Mouse (Mus musculus) lung, embryonic 15.5 days (tissue): ENCODE results near the gene Kcnmb3. TPM values are rescaled to one million over a fixed set of nuclear protein-coding genes. Genes with fewer than 3 reads are reported as not detected.
A peak's percentile ranks its signal among the peaks of the same experiment; 100 is the strongest.

Experiments used
- ATAC-seq: fragments of 200-750 bp; cut with Nextera tagmentation; 2 replicates; pipeline ENCODE4 v1.8.0; 2017; ENCODE audit warnings: moderate number of reproducible peaks, borderline replicate concordance; ENCODE audit not compliant: low FRiP score, low TSS enrichment; ENCODE audit errors: extremely low read depth
- H3K27ac ChIP-seq: fragments of 300-500 bp; sonication (generic); 2 replicates; pipeline ENCODE4 v1.5.1; 2015; ENCODE audit warnings: moderate library complexity, mild to moderate bottlenecking, inconsistent platforms
- H3K27me3 ChIP-seq: fragments of 300-500 bp; sonication (generic); 2 replicates; pipeline ENCODE4 v1.6.1; 2015; ENCODE audit warnings: inconsistent platforms
- H3K36me3 ChIP-seq: fragments of 300-500 bp; sonication (generic); 2 replicates; pipeline ENCODE4 v1.6.1; 2015; ENCODE audit warnings: inconsistent platforms
- H3K4me1 ChIP-seq: fragments of 300-500 bp; sonication (generic); 2 replicates; pipeline ENCODE4 v1.6.1; 2015; ENCODE audit warnings: inconsistent platforms
- H3K4me2 ChIP-seq: fragments of 300-500 bp; sonication (generic); 2 replicates; pipeline ENCODE4 v1.6.1; 2015; ENCODE audit warnings: inconsistent platforms, mild to moderate bottlenecking, moderate library complexity
- H3K4me3 ChIP-seq: fragments of 300-500 bp; sonication (generic); 2 replicates; pipeline ENCODE4 v1.5.1; 2015; ENCODE audit warnings: mild to moderate bottlenecking, inconsistent platforms
- H3K9ac ChIP-seq: fragments of 300-500 bp; sonication (generic); 2 replicates; pipeline ENCODE4 v1.6.1; 2015; ENCODE audit warnings: inconsistent platforms
- H3K9me3 ChIP-seq: fragments of 300-500 bp; sonication (generic); 2 replicates; pipeline ENCODE4 v1.6.1; 2016; ENCODE audit warnings: inconsistent platforms
- WGBS: fragments of 180-500 bp; shearing (Covaris S2); methylation state at CpG from one replicate; pipeline ENCODE4 v1.1.7; 2015; 5-methylcytosine and 5-hydroxymethylcytosine counted together
- polyA plus RNA-seq: library from polyadenylated mRNA; unstranded; fragments of >200 nt; fragmentation: Nextera tagmentation; extraction: Ambion mirVana; gene quantifications from 2 replicates; pipeline ENCODE4 v1.2.1, GENCODE M21; 2015

Kcnmb3 gene
- 0.09 TPM in 1 of 2 replicates, not detected in the other for polyA plus RNA-seq

DNA sequence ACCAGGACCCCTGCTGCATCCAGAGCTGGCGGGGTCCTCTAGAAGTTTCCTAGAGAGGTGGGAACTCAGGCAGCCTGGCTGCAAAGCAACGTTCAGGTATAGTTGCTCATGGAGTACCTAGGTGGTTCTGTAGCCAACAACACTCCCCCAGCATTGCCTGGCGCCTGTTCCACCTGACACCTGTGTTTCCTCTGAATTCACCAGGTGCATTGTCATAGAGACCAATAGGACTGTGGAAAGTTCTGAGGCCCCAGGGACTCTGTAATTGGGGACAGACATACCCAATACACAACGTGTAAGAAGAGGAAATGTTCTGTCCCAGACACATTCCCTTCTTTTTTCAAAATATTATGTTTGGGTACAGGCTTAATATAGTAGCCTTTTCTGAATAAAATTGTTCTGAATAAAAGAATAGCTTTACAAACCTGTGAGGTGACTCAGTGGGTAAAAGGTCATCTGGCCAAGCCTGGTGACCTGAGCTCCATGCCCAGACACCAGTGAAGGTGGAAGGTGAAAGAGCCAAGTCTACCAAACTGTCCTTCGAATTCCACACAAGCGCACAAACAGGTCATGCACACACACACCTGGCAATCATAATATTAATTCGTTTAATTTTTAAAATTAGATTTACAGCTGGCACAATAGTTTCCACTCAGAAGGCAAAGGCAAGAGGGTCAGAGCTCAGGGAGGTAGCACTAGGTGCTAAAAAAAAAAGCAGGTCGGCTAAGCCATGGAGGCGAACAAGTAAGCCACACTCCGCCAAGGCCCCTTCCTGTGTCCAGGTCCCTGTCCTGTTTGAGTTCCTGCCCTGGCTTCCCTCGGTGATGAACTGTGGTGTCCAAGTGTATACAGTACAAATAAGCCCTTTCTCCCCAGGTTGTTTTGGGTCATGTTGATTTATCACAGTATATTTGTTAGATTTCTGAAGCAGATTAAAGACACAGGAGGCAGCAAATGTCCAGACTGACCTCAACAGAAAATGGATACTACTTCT, at the start of gene Kcnmb3:
TSS of gene Kcnmb3 (minus strand) at position 135 of the 994 bp plus-strand sequence.
- no peak within 1 kb of the TSS for H3K4me3 ChIP-seq
- no peaks in the 10 kb centered on the region for H3K9me3 ChIP-seq
- H3K27ac ChIP-seq = no peak within 1 kb of the TSS
- H3K36me3 ChIP-seq = no peaks in the 10 kb centered on the region
- WGBS = 76% methylated on average over 11 of the region's 11 CpGs
- H3K4me2 ChIP-seq = no peak within 1 kb of the TSS
- H3K4me1 ChIP-seq = no peaks in the 10 kb centered on the region
- H3K9ac ChIP-seq = no peak within 1 kb of the TSS
- ATAC-seq = no peak
- H3K27me3 ChIP-seq = no peaks in the 10 kb centered on the region

DNA sequence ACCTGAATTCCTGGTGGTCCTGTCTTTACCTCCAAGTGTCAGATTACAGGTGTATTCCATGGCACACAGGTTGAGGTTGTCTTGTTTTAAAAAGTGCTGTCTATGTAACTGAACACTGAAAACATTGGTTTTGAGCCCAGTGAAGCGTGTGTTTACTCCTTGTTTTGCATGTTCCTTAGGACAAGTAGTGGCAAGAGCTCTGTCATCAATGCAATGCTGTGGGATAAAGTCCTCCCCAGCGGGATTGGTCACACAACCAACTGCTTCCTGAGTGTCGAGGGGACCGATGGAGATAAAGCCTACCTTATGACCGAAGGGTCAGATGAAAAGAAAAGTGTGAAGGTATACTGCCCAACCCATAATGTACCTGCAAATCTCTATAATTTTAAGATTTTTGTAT, 46.1 kb upstream of the Kcnmb3 start:
- H3K4me3 ChIP-seq = no peak overlapping the region
- WGBS = 91% methylated on average over 5 of the region's 5 CpGs
- H3K9ac ChIP-seq = no peak overlapping the region
- no peaks in the 10 kb centered on the region for H3K4me1 ChIP-seq
- no peak for ATAC-seq
- no peaks in the 10 kb centered on the region for H3K27me3 ChIP-seq
- H3K9me3 ChIP-seq = no peaks in the 10 kb centered on the region
- H3K36me3 ChIP-seq = peaks cover 36% of the 10 kb centered on the region
- H3K4me2 ChIP-seq = no peak overlapping the region
- no peak overlapping the region for H3K27ac ChIP-seq

GRCm38 (mm10) chr3:32537556-32537955, 45.5 kb upstream of the Kcnmb3 start:
- Histone ChIP-seq H3K27ac (no peak overlapping the region), H3K4me1 (no peaks in the 10 kb centered on the region), H3K9ac (no peak overlapping the region), H3K36me3 (peaks cover 31% of the 10 kb centered on the region), H3K9me3 (no peaks in the 10 kb centered on the region), H3K4me2 (no peak overlapping the region), H3K27me3 (no peaks in the 10 kb centered on the region), H3K4me3 (no peak overlapping the region)
- 71% methylated on average over 1 of the region's 1 CpGs for WGBS
- peak; percentile 64; the same call in 1 of the 2 replicates for ATAC-seq

- 56% methylated on average over 1 of the region's 1 CpGs for WGBS
- no peak for ATAC-seq
- Histone ChIP-seq H3K9me3 (no peaks in the 10 kb centered on the region), H3K27ac (no peak overlapping the region), H3K4me1 (no peaks in the 10 kb centered on the region), H3K4me3 (no peak overlapping the region), H3K36me3 (peaks cover 33% of the 10 kb centered on the region), H3K9ac (no peak overlapping the region), H3K27me3 (no peaks in the 10 kb centered on the region), H3K4me2 (no peak overlapping the region)
Observed at GRCm38 (mm10) chr3:32535692-32536091, 43.7 kb upstream of the Kcnmb3 start.

DNA sequence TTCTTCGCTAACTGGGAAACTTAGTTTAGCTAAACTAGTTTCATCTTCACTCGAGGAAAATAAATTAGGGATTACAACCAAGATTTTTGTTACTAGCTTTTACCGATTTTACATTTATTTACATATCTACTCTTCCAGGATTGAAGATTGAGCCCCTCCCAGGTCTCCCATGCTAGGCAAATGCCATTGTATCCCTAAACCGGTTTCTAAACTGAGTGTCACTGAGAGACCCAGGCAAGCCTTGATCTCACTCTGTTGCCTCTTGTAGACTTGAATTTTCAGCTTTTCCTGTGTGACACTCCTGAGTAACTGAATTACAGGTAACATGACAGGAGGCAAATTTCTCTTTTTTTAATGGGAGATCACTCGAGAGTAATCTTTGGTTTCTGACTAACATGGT, 38.0 kb upstream of the Kcnmb3 start:
- peak overlapping the region; percentile 77 for H3K9ac ChIP-seq
- H3K4me2 ChIP-seq = peak overlapping the region; percentile 57
- H3K36me3 ChIP-seq = peaks cover 18% of the 10 kb centered on the region; the same call in 1 of the 2 replicates
- H3K9me3 ChIP-seq = no peaks in the 10 kb centered on the region
- 7% methylated on average over 5 of the region's 5 CpGs for WGBS
- H3K27me3 ChIP-seq = no peaks in the 10 kb centered on the region
- H3K27ac ChIP-seq = no peak overlapping the region
- peak overlapping the region; percentile 78 for H3K4me3 ChIP-seq
- no peak for ATAC-seq
- peaks cover 5% of the 10 kb centered on the region; the same call in 1 of the 2 replicates for H3K4me1 ChIP-seq

DNA sequence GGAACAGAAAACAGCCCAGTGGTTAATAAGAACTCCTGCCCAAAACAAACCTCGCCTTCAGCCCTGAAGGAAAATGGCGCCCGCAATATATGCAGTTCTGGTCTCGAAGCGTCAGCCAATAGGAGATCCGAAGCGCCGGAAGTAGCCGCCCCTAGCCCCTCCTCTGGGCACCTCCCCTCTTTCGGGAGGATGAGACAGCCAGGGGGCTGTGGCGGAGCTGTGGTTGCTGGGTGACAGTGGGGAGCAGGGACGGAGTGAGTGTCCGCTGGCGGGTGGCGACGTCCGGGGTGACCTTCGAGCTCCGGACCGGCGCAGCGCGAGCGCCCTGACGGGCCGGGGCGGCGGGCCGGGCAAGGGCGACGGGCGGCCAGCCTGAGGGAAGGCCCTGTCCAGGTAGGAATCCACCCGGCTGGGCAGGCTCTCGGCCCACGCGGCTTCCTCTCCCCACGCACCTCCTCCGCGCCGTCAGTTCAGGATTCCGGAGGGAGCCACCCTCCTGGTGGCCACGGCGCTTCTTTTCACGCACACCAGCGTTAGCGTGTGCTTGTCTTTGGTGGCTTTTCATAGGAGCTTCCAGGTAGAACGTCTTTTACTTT, 37.4 kb upstream of the Kcnmb3 start, which contains the start of gene Mfn1:
TSS of gene Mfn1 (plus strand) at position 163 of the 596 bp plus-strand sequence.
- peak within 1 kb of the TSS; percentile 77 for H3K9ac ChIP-seq

DNA sequence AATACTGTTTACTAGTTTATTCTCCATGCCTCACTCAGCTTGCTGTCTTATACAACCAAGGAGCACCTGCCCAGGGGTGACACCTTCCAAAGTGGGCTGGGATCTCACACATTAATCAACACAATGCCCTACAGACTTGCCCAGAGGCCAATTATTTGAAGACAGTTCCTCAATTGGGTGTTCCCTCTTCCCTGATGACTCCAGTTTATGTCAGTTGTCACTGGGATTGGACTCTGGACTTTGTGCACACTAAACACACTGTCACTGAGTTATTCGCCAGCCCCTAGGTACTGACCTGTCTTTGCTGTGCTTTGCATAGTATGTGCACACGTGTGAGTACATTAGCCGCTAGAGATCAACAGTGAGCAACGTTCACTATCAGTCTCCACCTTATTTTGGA, 35.1 kb upstream of the Kcnmb3 start:
- Histone ChIP-seq H3K9me3 (no peaks in the 10 kb centered on the region), H3K9ac (no peak overlapping the region), H3K27ac (no peak overlapping the region), H3K27me3 (no peaks in the 10 kb centered on the region), H3K4me1 (peaks cover 5% of the 10 kb centered on the region; the same call in 1 of the 2 replicates), H3K4me3 (no peak overlapping the region), H3K36me3 (peaks cover 30% of the 10 kb centered on the region), H3K4me2 (no peak overlapping the region)
- WGBS = 85% methylated on average over 4 of the region's 4 CpGs
- no peak for ATAC-seq

More for the DNA sequence above, 37.4 kb upstream of the Kcnmb3 start, which contains the start of gene Mfn1:
- Histone ChIP-seq H3K4me2 (peak within 1 kb of the TSS; percentile 57), H3K36me3 (peaks cover 14% of the 10 kb centered on the region; the same call in 1 of the 2 replicates), H3K4me1 (peaks cover 5% of the 10 kb centered on the region; the same call in 1 of the 2 replicates), H3K4me3 (peak within 1 kb of the TSS; percentile 78), H3K9me3 (no peaks in the 10 kb centered on the region), H3K27ac (peak within 1 kb of the TSS; percentile 56), H3K27me3 (no peaks in the 10 kb centered on the region)
- ATAC-seq = peak; percentile 100
- WGBS = under 1% methylated on average over 47 of the region's 47 CpGs

- Histone ChIP-seq H3K4me1 (peaks cover 24% of the 10 kb centered on the region), H3K4me2 (no peak overlapping the region), H3K9ac (no peak overlapping the region), H3K4me3 (no peak overlapping the region), H3K9me3 (no peaks in the 10 kb centered on the region), H3K27ac (no peak overlapping the region), H3K36me3 (peaks cover 27% of the 10 kb centered on the region), H3K27me3 (no peaks in the 10 kb centered on the region)
- ATAC-seq = no peak
Observed at GRCm38 (mm10) chr3:32513528-32513927, 21.5 kb upstream of the Kcnmb3 start.

DNA sequence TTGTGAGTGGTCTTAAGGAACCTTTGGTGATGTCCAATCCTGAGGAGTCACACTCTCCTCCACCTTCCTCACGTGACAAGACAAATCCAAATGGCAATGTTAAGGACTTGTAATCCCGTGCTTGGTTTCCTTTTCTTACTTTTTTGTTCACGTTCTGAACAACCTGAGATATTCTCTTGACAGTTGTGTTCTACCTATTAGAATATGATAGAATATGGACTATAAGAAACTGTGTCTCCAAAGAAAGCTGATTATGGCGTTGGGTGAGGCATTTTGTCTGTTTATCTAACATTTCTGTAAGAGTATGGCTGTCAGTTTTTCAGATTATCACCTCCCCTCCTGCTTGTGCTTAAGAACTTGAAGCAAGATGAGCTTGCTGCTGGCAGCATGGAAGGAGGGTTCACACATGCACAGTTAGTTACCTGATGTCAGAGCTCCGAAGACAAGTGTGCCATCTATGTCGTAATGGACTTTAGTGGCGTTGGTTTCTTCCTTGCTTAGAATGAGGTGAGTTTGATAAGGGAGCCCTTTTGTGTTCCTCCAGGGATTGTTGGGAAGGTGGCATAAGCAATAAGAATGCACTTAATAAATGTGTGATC, 20.8 kb upstream of the Kcnmb3 start:
- ATAC-seq = no peak
- H3K36me3 ChIP-seq = peaks cover 20% of the 10 kb centered on the region
- H3K4me1 ChIP-seq = peaks cover 24% of the 10 kb centered on the region
- no peak overlapping the region for H3K4me2 ChIP-seq
- 80% methylated on average over 7 of the region's 7 CpGs for WGBS
- H3K27me3 ChIP-seq = no peaks in the 10 kb centered on the region
- no peak overlapping the region for H3K4me3 ChIP-seq
- H3K9ac ChIP-seq = no peak overlapping the region
- no peak overlapping the region for H3K27ac ChIP-seq
- H3K9me3 ChIP-seq = no peaks in the 10 kb centered on the region

- Histone ChIP-seq H3K27me3 (no peaks in the 10 kb centered on the region), H3K36me3 (peaks cover 8% of the 10 kb centered on the region; the same call in 1 of the 2 replicates), H3K27ac (peak overlapping the region; percentile 88), H3K9ac (peak overlapping the region; percentile 90), H3K4me3 (peak overlapping the region; percentile 85), H3K9me3 (no peaks in the 10 kb centered on the region), H3K4me1 (peaks cover 24% of the 10 kb centered on the region), H3K4me2 (peak overlapping the region; percentile 68)
- ATAC-seq = no peak
- WGBS = 4% methylated on average over 13 of the region's 13 CpGs
Observed at GRCm38 (mm10) chr3:32511191-32511550, 19.1 kb upstream of the Kcnmb3 start.

GRCm38 (mm10) chr3:32510375-32511190, 18.6 kb upstream of the Kcnmb3 start:
- WGBS = under 1% methylated on average over 55 of the region's 69 CpGs
- peaks cover 3% of the 10 kb centered on the region; the same call in 1 of the 2 replicates for H3K36me3 ChIP-seq
- peak; percentile 95 for ATAC-seq
- H3K4me3 ChIP-seq = peak overlapping the region; percentile 85
- no peaks in the 10 kb centered on the region for H3K9me3 ChIP-seq
- peaks cover 24% of the 10 kb centered on the region for H3K4me1 ChIP-seq
- peak overlapping the region; percentile 90 for H3K9ac ChIP-seq
- no peaks in the 10 kb centered on the region for H3K27me3 ChIP-seq
- H3K4me2 ChIP-seq = peak overlapping the region; percentile 68
- H3K27ac ChIP-seq = peak overlapping the region; percentile 88
